Mouse (Mus musculus): ENCODE measurements at regions not wholly inside any gene's neighbourhood (a gene's known extent, or its start where the extent isn't known, plus 50 kb on each side); places are given as distances from the start of the nearest gene placed in this dataset.

- Histone ChIP-seq H3K4me2 (replicated peaks) (no peak overlapping the region), H3K27ac (no peak overlapping the region), H3K27me3 (replicated peaks) (no peaks in the 10 kb centered on the region), H3K36me3 (no peaks in the 10 kb centered on the region), H3K4me1 (replicated peaks) (no peaks in the 10 kb centered on the region), H3K4me3 (replicated peaks) (no peak overlapping the region), H3K9ac (no peak overlapping the region), H3K9me3 (no peaks in the 10 kb centered on the region)
- no peak for ATAC-seq
- 88% methylated on average over 4 of the region's 4 CpGs for WGBS
Measured at GRCm38 (mm10) chr15:5561783-5562182, 317.8 kb upstream of the Ptger4 start.

GRCm38 (mm10) chr15:5574366-5574765, 330.4 kb upstream of the Ptger4 start:
- no peak overlapping the region for H3K4me2 ChIP-seq (replicated peaks)
- no peaks in the 10 kb centered on the region for H3K4me1 ChIP-seq (replicated peaks)
- no peaks in the 10 kb centered on the region for H3K9me3 ChIP-seq
- no peak overlapping the region for H3K4me3 ChIP-seq (replicated peaks)
- no peak for ATAC-seq
- no peaks in the 10 kb centered on the region for H3K27me3 ChIP-seq (replicated peaks)
- no peak overlapping the region for H3K9ac ChIP-seq
- H3K36me3 ChIP-seq, result no peaks in the 10 kb centered on the region
- no peak overlapping the region for H3K27ac ChIP-seq

- Histone ChIP-seq H3K4me1 (replicated peaks) (no peaks in the 10 kb centered on the region), H3K27ac (no peak overlapping the region), H3K4me3 (replicated peaks) (no peak overlapping the region), H3K4me2 (replicated peaks) (no peak overlapping the region), H3K9me3 (no peaks in the 10 kb centered on the region), H3K9ac (no peak overlapping the region), H3K27me3 (replicated peaks) (no peaks in the 10 kb centered on the region), H3K36me3 (no peaks in the 10 kb centered on the region)
- WGBS, result 76% methylated on average over 2 of the region's 2 CpGs
- no peak for ATAC-seq
Measured at GRCm38 (mm10) chr15:5579559-5579958, 335.6 kb upstream of the Ptger4 start.

DNA sequence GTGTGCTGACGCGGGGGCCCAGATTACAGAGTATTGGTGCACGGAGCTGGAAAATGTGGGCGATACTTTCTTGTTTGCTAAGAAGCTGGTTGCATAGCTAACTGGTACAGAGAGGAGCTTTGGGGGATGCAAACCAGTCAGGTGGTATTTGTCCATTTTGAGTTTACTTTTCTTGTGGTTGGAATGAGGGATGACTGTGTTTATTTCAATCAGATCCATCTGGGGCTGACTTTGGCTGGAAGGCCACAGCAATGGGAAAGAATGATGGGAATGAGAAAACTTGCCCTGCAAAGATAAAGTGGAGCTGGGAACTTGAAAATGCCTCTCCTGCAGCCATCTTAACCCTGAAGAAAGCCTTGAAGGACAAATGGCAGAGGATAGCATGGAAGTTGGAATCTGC, 336.4 kb upstream of the Ptger4 start:
- Histone ChIP-seq H3K36me3 (no peaks in the 10 kb centered on the region), H3K4me2 (replicated peaks) (no peak overlapping the region), H3K27me3 (replicated peaks) (no peaks in the 10 kb centered on the region), H3K4me3 (replicated peaks) (no peak overlapping the region), H3K9me3 (no peaks in the 10 kb centered on the region), H3K4me1 (replicated peaks) (no peaks in the 10 kb centered on the region), H3K9ac (no peak overlapping the region), H3K27ac (no peak overlapping the region)
- no peak for ATAC-seq
- 95% methylated on average over 4 of the region's 4 CpGs for WGBS

- Histone ChIP-seq H3K4me2 (replicated peaks) (no peak overlapping the region), H3K36me3 (no peaks in the 10 kb centered on the region), H3K9ac (no peak overlapping the region), H3K27ac (no peak overlapping the region), H3K9me3 (no peaks in the 10 kb centered on the region), H3K4me3 (replicated peaks) (no peak overlapping the region), H3K4me1 (replicated peaks) (no peaks in the 10 kb centered on the region), H3K27me3 (replicated peaks) (no peaks in the 10 kb centered on the region)
- 66% methylated on average over 2 of the region's 2 CpGs for WGBS
- no peak for ATAC-seq
Measured at GRCm38 (mm10) chr15:5584381-5584780, 340.4 kb upstream of the Ptger4 start.

GRCm38 (mm10) chr15:5604732-5605266, 360.8 kb upstream of the Ptger4 start:
- peak; percentile 86 for ATAC-seq
- H3K9me3 ChIP-seq, result no peaks in the 10 kb centered on the region
- H3K4me1 ChIP-seq (replicated peaks), result no peaks in the 10 kb centered on the region
- no peaks in the 10 kb centered on the region for H3K36me3 ChIP-seq
- 48% methylated on average over 4 of the region's 4 CpGs for WGBS
- no peak overlapping the region for H3K27ac ChIP-seq
- no peak overlapping the region for H3K4me3 ChIP-seq (replicated peaks)
- H3K27me3 ChIP-seq (replicated peaks), result no peaks in the 10 kb centered on the region
- H3K4me2 ChIP-seq (replicated peaks), result no peak overlapping the region
- H3K9ac ChIP-seq, result no peak overlapping the region

- Histone ChIP-seq H3K4me2 (replicated peaks) (no peak overlapping the region), H3K9me3 (no peaks in the 10 kb centered on the region), H3K4me3 (replicated peaks) (no peak overlapping the region), H3K4me1 (replicated peaks) (no peaks in the 10 kb centered on the region), H3K36me3 (no peaks in the 10 kb centered on the region), H3K9ac (no peak overlapping the region), H3K27me3 (replicated peaks) (no peaks in the 10 kb centered on the region), H3K27ac (no peak overlapping the region)
- WGBS, result 90% methylated on average over 2 of the region's 2 CpGs
- no peak for ATAC-seq
Measured at GRCm38 (mm10) chr15:5607533-5607932, 363.5 kb upstream of the Ptger4 start.

GRCm38 (mm10) chr15:5623021-5623420, 379.0 kb upstream of the Ptger4 start:
- no peaks in the 10 kb centered on the region for H3K9me3 ChIP-seq
- H3K27me3 ChIP-seq (replicated peaks), result no peaks in the 10 kb centered on the region
- WGBS, result 76% methylated on average over 5 of the region's 5 CpGs
- no peak overlapping the region for H3K4me3 ChIP-seq (replicated peaks)
- ATAC-seq, result no peak
- H3K4me1 ChIP-seq (replicated peaks), result no peaks in the 10 kb centered on the region
- H3K27ac ChIP-seq, result no peak overlapping the region
- no peak overlapping the region for H3K9ac ChIP-seq
- no peaks in the 10 kb centered on the region for H3K36me3 ChIP-seq
- no peak overlapping the region for H3K4me2 ChIP-seq (replicated peaks)

GRCm38 (mm10) chr15:5625367-5625766, 381.4 kb upstream of the Ptger4 start:
- Histone ChIP-seq H3K4me3 (replicated peaks) (no peak overlapping the region), H3K9ac (no peak overlapping the region), H3K27ac (no peak overlapping the region), H3K9me3 (no peaks in the 10 kb centered on the region), H3K4me2 (replicated peaks) (no peak overlapping the region), H3K27me3 (replicated peaks) (no peaks in the 10 kb centered on the region), H3K36me3 (no peaks in the 10 kb centered on the region), H3K4me1 (replicated peaks) (no peaks in the 10 kb centered on the region)
- ATAC-seq, result no peak
- 78% methylated on average over 2 of the region's 2 CpGs for WGBS

DNA sequence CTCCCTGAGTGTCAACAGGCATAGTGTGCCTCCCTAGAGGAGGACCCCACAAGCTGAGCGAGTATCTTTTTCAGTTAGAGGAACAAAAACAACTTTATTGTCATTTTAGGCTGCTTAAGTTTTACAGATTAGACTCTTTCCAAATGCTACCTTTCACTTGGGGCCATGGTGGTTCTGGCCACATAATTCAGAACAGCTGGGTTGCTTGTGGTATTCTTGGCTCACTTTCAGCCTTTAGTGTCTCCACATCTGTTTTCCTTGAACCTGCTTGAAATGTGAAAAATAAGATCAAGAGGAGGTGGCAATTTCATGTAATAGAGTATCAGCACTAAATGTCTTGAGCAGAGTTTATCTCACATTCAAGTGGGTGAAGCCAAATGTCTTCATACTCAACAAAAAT, 402.7 kb upstream of the Ptger4 start:
- Histone ChIP-seq H3K36me3 (no peaks in the 10 kb centered on the region), H3K27me3 (replicated peaks) (no peaks in the 10 kb centered on the region), H3K9ac (no peak overlapping the region), H3K9me3 (no peaks in the 10 kb centered on the region), H3K4me1 (replicated peaks) (no peaks in the 10 kb centered on the region), H3K4me2 (replicated peaks) (no peak overlapping the region), H3K4me3 (replicated peaks) (no peak overlapping the region), H3K27ac (no peak overlapping the region)
- 57% methylated on average over 1 of the region's 1 CpGs for WGBS
- ATAC-seq, result no peak

GRCm38 (mm10) chr15:5658796-5659195, 414.8 kb upstream of the Ptger4 start:
- H3K9ac ChIP-seq, result no peak overlapping the region

DNA sequence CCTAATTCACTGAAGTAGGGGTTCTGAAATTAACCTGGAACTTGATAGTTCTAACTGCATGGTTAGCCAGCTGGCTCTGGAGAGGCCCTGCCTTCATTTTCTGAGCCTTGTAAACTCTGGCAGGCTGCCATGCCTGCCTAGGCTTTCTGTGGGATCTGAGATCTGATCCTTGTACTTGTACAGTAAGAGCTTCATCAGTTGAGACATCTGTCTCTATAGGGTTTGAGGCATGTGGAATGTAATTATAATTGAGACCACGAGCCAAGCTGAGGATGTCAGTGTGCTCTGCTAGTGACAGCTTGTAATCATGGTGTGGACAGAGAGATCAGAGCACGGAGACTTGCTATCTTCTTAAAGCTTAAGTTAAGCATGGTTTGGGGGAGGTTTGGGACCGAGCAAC, 416.8 kb upstream of the Ptger4 start:
- no peak for ATAC-seq
- Histone ChIP-seq H3K4me3 (replicated peaks) (no peak overlapping the region), H3K27ac (no peak overlapping the region), H3K4me1 (replicated peaks) (no peaks in the 10 kb centered on the region), H3K9ac (no peak overlapping the region), H3K36me3 (no peaks in the 10 kb centered on the region), H3K27me3 (replicated peaks) (no peaks in the 10 kb centered on the region), H3K9me3 (no peaks in the 10 kb centered on the region), H3K4me2 (replicated peaks) (no peak overlapping the region)
- WGBS, result 71% methylated on average over 3 of the region's 3 CpGs

More at GRCm38 (mm10) chr15:5658796-5659195, 414.8 kb upstream of the Ptger4 start:
- no peak overlapping the region for H3K27ac ChIP-seq
- H3K27me3 ChIP-seq (replicated peaks), result no peaks in the 10 kb centered on the region
- no peaks in the 10 kb centered on the region for H3K36me3 ChIP-seq
- WGBS, result 76% methylated on average over 6 of the region's 6 CpGs
- no peak for ATAC-seq
- no peak overlapping the region for H3K4me2 ChIP-seq (replicated peaks)
- H3K4me3 ChIP-seq (replicated peaks), result no peak overlapping the region
- H3K4me1 ChIP-seq (replicated peaks), result no peaks in the 10 kb centered on the region
- no peaks in the 10 kb centered on the region for H3K9me3 ChIP-seq

GRCm38 (mm10) chr15:5671781-5672180, 427.8 kb upstream of the Ptger4 start:
- Histone ChIP-seq H3K9ac (no peak overlapping the region), H3K4me2 (replicated peaks) (no peak overlapping the region), H3K36me3 (no peaks in the 10 kb centered on the region), H3K4me3 (replicated peaks) (no peak overlapping the region), H3K9me3 (no peaks in the 10 kb centered on the region), H3K4me1 (replicated peaks) (no peaks in the 10 kb centered on the region), H3K27me3 (replicated peaks) (no peaks in the 10 kb centered on the region), H3K27ac (no peak overlapping the region)
- no peak for ATAC-seq

GRCm38 (mm10) chr15:5676704-5677103, 432.7 kb upstream of the Ptger4 start:
- Histone ChIP-seq H3K4me1 (replicated peaks) (no peaks in the 10 kb centered on the region), H3K4me3 (replicated peaks) (no peak overlapping the region), H3K36me3 (no peaks in the 10 kb centered on the region), H3K27ac (no peak overlapping the region), H3K9ac (no peak overlapping the region), H3K9me3 (no peaks in the 10 kb centered on the region), H3K4me2 (replicated peaks) (no peak overlapping the region), H3K27me3 (replicated peaks) (no peaks in the 10 kb centered on the region)
- ATAC-seq, result no peak
- 45% methylated on average over 3 of the region's 3 CpGs for whole genome bisulfite sequencing

Measured in intestine, embryonic 15.5 days (tissue).